Mouse (Mus musculus) heart, adult 2 months (tissue): ENCODE results near the gene Sirt2. TPM values are rescaled to one million over a fixed set of nuclear protein-coding genes. Genes with fewer than 3 reads are reported as not detected.
A peak's percentile ranks its signal among the peaks of the same experiment; 100 is the strongest.

ENCODE experiments used
- DNase-seq, 2 experiments: peaks; one replicate each; pipeline ENCODE4 v3.0.0; 2021
- H3K27ac ChIP-seq: fragments of 200-600 bp; 2 replicates; pipeline ENCODE4 v1.8.1; 2022
- H3K27me3 ChIP-seq: fragments of 200-500 bp; 2 replicates; pipeline ENCODE4 v1.6.1; 2012; ENCODE audit warnings: mild to moderate bottlenecking, low read length, inconsistent platforms, mixed read lengths; ENCODE audit not compliant: control insufficient read depth, insufficient read depth
- H3K36me3 ChIP-seq: fragments of 200-500 bp; 2 replicates; pipeline ENCODE4 v1.6.1; 2012; ENCODE audit warnings: low read length, inconsistent platforms; ENCODE audit not compliant: control insufficient read depth, insufficient read depth
- H3K4me1 ChIP-seq: fragments of 200-500 bp; 2 replicates; pipeline ENCODE4 v1.6.1; 2011; ENCODE audit warnings: low read length; ENCODE audit not compliant: control insufficient read depth, insufficient read depth
- H3K4me3 ChIP-seq: fragments of 200-600 bp; 2 replicates; pipeline ENCODE4 v1.8.1; 2022
- H3K79me2 ChIP-seq: fragments of 200-500 bp; replicated peaks from 2 replicates; pipeline ENCODE4 v1.6.1; 2012; ENCODE audit warnings: mild to moderate bottlenecking, inconsistent platforms, low read length, moderate library complexity, mixed read lengths; ENCODE audit not compliant: control insufficient read depth, insufficient read depth
- H3K9ac ChIP-seq: fragments of 200-500 bp; 2 replicates; pipeline ENCODE4 v1.6.1; 2012; ENCODE audit warnings: low read depth, mild to moderate bottlenecking, control low read depth, inconsistent platforms, low read length, mixed read lengths
- CTCF ChIP-seq: fragments of 200-600 bp; IDR thresholded peaks from 2 replicates; pipeline ENCODE4 v1.8.1; 2022; ENCODE audit warnings: antibody characterized with exemption, mild to moderate bottlenecking, moderate library complexity
- EP300 ChIP-seq: fragments of 200-500 bp; IDR thresholded peaks from 2 replicates; pipeline ENCODE4 v1.6.1; 2011; ENCODE audit warnings: low read depth, low read length, control low read depth; ENCODE audit not compliant: insufficient read depth
- POLR2A ChIP-seq: fragments of 200-500 bp; IDR thresholded peaks from 2 replicates; pipeline ENCODE4 v1.6.1; 2011; ENCODE audit warnings: mild to moderate bottlenecking, low read depth, low read length, control low read depth; ENCODE audit not compliant: insufficient read depth
- WGBS: fragments of 180-500 bp; shearing (Covaris S2); methylation state at CpG from one replicate; pipeline ENCODE4 v1.1.7; 2018; 5-methylcytosine and 5-hydroxymethylcytosine counted together
- intact Hi-C: fragments of 180-260 bp; cut with DNase I; formaldehyde crosslinking; loops from one replicate; pipeline ENCODE4 v1.15.1; 2025
- polyA plus RNA-seq: library from polyadenylated mRNA; depleted of rRNA; stranded (reverse); fragments of >200 nt; gene quantifications from 2 replicates; pipeline ENCODE4 v1.2.3, GENCODE M21; 2012
- total RNA-seq, 2 experiments: library from RNA; stranded (reverse); gene quantifications; 2 replicates each; pipeline ENCODE4 v1.2.3; 2021

The Sirt2 gene
- total and polyA plus RNA-seq, 3 experiments, result 78.8 to 92.3 (median 82.9) TPM

DNA sequence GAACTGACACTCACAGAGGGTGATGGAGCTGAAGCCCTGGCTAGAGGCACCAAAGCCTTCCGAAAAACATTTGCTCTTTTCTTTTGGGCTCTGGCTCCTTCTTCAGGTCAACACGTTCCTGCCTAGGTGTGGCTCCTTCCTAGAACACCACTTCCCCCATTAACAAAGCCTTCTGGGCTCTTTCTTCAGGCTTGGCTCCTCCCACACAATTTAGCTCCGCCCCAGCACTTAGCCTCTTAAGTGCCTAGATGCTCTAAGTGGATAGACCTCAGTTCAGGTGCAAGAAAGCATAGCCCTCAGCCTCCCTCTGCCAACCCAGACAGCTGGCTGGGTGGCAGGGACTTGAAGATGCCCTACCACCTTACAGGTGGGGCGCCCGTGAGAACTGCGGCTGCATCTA lies 30.8 kb upstream of the Sirt2 start:
- no peaks in the 10 kb centered on the region for H3K4me1 ChIP-seq
- H3K9ac ChIP-seq, result no peak overlapping the region
- TF ChIP-seq EP300 (no peak), CTCF (no peak), POLR2A (no peak)
- H3K79me2 ChIP-seq, result no peaks in the 10 kb centered on the region
- H3K27ac ChIP-seq, result no peak overlapping the region
- no peak for DNase-seq
- intact Hi-C loops, result no loop called here
- 80% methylated on average over 6 of the region's 6 CpGs for WGBS
- no peak overlapping the region for H3K4me3 ChIP-seq
- H3K27me3 ChIP-seq, result no peaks in the 10 kb centered on the region
- no peaks in the 10 kb centered on the region for H3K36me3 ChIP-seq

DNA sequence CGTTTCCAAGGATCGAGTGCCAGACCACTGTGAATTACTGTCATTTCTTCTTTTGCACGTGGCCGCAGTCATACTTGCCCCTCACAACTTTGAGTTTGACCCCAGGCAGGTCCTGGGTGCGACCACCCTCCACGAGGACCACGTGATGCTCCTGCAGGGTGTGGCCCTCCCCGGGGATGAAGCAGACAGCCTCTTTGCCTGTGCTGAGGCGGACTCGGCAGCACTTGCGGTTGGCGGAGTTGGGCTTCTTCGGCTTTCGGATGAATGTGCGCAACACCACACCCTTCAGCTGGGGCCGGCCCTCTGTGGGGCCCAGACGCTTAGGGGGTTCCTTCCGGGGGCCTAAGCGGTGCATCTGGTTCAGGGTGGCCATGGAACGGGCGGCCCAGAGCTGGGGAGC lies 26.7 kb upstream of the Sirt2 start:
- no peaks in the 10 kb centered on the region for H3K79me2 ChIP-seq
- no peak overlapping the region for H3K4me3 ChIP-seq
- no peak for TF ChIP-seq EP300
- TF ChIP-seq CTCF, result no peak
- TF ChIP-seq POLR2A, result no peak
- DNase-seq, result no peak
- no peak overlapping the region for H3K27ac ChIP-seq
- H3K4me1 ChIP-seq, result peaks cover 5% of the 10 kb centered on the region
- no peaks in the 10 kb centered on the region for H3K36me3 ChIP-seq
- 90% methylated on average over 21 of the region's 21 CpGs for WGBS
- H3K9ac ChIP-seq, result no peak overlapping the region
- no peaks in the 10 kb centered on the region for H3K27me3 ChIP-seq
- intact Hi-C loops, result no loop called here

DNA sequence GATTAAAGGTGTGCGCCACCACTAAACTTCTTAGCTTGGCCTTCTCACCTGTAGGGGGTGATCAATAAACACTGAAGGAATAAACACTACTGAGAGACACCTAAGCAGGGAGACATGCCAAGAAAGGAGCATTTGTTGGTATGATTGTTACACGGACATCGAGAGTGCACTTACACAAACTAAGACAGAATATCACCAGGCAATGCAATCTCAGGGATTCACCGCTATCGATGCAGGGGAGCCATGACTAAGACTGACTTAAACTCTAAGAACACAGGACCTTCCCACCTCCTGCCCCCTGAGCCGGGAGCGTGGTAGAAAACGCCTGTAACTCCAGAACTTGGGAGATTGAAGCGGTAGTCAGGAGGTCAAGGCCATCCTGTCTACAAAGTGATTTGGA lies 25.6 kb upstream of the Sirt2 start:
- Histone ChIP-seq H3K4me1 (peaks cover 5% of the 10 kb centered on the region), H3K27ac (peak overlapping the region; percentile 97), H3K4me3 (peak overlapping the region; percentile 93), H3K79me2 (no peaks in the 10 kb centered on the region), H3K36me3 (no peaks in the 10 kb centered on the region), H3K9ac (peak overlapping the region; percentile 81), H3K27me3 (no peaks in the 10 kb centered on the region)
- WGBS, result 28% methylated on average over 9 of the region's 9 CpGs
- DNase-seq, result no peak
- intact Hi-C loops, result no loop called here
- no peak for TF ChIP-seq CTCF
- no peak for TF ChIP-seq POLR2A
- TF ChIP-seq EP300, result no peak

DNA sequence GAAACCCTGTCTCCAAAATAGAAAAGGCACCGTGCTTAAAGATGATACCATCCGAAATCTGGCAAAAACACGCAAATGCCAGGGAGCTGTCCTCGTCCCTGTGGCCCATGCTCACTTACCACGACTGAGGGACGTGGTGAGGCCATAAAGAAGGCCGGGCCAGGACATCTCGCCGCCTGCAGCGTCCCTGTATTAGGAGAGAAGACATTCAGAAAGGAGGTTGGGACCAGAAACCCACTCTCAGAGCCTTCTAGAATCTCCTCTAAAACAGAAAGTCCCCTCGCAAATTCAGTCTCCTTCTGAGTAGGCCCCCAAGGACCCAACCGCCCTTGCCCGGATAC lies 25.2 kb upstream of the Sirt2 start:
- Histone ChIP-seq H3K4me1 (peaks cover 5% of the 10 kb centered on the region), H3K4me3 (peak overlapping the region; percentile 93), H3K27ac (peak overlapping the region; percentile 97), H3K9ac (peak overlapping the region; percentile 81), H3K36me3 (no peaks in the 10 kb centered on the region), H3K27me3 (no peaks in the 10 kb centered on the region), H3K79me2 (no peaks in the 10 kb centered on the region)
- DNase-seq, result no peak
- no peak for TF ChIP-seq CTCF
- no peak for TF ChIP-seq POLR2A
- TF ChIP-seq EP300, result no peak
- intact Hi-C loops, result no loop called here
- WGBS, result 2% methylated on average over 13 of the region's 13 CpGs

DNA sequence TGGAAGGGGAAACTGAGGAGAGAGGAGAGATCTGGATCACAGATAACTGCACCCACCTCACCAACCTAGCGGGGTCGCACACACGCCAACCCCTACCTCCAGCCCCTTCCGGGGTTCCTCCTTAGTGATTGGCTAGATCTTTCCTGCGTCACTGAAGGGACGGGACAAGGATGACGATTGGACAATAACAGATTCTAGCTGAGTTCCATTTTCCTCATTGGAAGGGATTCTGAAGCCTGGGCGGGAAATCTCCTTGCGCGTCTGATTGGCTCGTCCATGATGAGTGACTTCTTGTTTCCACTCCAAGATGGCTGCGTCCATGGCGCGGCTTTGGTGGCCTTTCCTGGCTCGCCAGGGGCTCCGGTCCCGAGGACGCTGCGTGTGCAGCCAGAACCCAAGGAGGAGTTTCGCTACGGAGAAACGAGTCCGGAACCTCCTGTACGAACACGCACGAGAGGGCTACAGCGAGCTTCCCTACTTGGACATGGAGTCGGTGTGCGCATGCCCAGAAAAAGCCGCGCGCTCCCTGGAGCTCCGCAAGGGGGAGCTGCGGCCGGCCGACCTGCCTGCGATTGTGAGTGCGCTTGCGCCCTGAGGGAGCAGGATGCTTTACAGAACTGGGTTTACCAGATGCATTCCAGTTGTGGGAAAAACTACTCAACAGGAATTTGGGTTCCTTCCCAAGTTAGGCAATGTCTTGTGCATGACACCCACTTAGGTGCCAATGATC lies 24.7 kb upstream of the Sirt2 start, which contains the start of the genes Mrps12 and Sars2:
Gene Mrps12 (minus strand): TSS at position 112 of the 730 bp plus-strand sequence.
Gene Sars2 (plus strand): TSS at position 284 of the 730 bp plus-strand sequence.
- peaks cover 5% of the 10 kb centered on the region for H3K4me1 ChIP-seq
- under 1% methylated on average over 39 of the region's 39 CpGs for WGBS
- H3K79me2 ChIP-seq, result no peaks in the 10 kb centered on the region
- no peaks in the 10 kb centered on the region for H3K36me3 ChIP-seq
- intact Hi-C loops, result no loop called here
- DNase-seq, result peak; percentile 96 to 98
- peak within 1 kb of the TSS; percentile 81 for H3K9ac ChIP-seq
- peak within 1 kb of the TSS; percentile 97 for H3K27ac ChIP-seq
- peak within 1 kb of the TSS; percentile 93 for H3K4me3 ChIP-seq
- TF ChIP-seq POLR2A (peak; percentile 97), EP300 (no peak), CTCF (peak; percentile 99; the same call in 1 of the 2 replicates)
- H3K27me3 ChIP-seq, result no peaks in the 10 kb centered on the region

DNA sequence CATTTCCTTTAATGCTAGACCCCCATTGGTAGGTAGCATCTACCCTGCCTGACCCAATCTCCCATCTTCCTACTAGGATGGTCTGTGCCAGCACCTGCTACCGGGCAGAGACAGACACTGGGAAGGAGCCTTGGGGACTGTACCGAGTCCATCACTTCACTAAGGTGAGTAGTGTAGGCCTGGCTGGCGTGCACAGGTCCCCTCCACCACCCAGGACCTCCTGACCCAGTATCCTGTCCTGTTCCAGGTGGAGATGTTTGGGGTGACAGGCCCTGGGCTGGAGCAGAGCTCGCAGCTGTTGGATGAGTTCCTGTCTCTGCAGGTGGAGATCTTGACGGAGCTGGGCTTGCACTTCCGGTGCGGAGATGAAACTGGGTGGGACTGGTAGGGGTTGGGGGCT lies 16.6 kb upstream of the Sirt2 start:
- intact Hi-C loops, result no loop called here
- no peak overlapping the region for H3K9ac ChIP-seq

More for the DNA sequence above, 16.6 kb upstream of the Sirt2 start:
- WGBS, result 92% methylated on average over 7 of the region's 7 CpGs
- no peak for DNase-seq
- Histone ChIP-seq H3K36me3 (no peaks in the 10 kb centered on the region), H3K27me3 (no peaks in the 10 kb centered on the region), H3K27ac (no peak overlapping the region), H3K79me2 (no peaks in the 10 kb centered on the region), H3K4me3 (no peak overlapping the region), H3K4me1 (no peaks in the 10 kb centered on the region)
- TF ChIP-seq EP300, result no peak
- no peak for TF ChIP-seq CTCF
- no peak for TF ChIP-seq POLR2A
